Mouse (Mus musculus) macrophage (primary cell): Measurements from ENCODE around the gene Anxa7. TPM values are rescaled to one million over a fixed set of nuclear protein-coding genes. Genes with fewer than 3 reads are reported as not detected.

ENCODE experiments used
- H3K27ac ChIP-seq: fragments of 350-480 bp; formaldehyde crosslinking; 2 replicates; pipeline ENCODE4 v1.9.0; 2021
- H3K36me3 ChIP-seq: fragments of 350-480 bp; formaldehyde crosslinking; 2 replicates; pipeline ENCODE4 v1.9.0; 2021; ENCODE audit errors: inconsistent target
- H3K4me3 ChIP-seq: fragments of 350-480 bp; formaldehyde crosslinking; 2 replicates; pipeline ENCODE4 v1.9.0; 2021; ENCODE audit errors: inconsistent target
- H3K79me2 ChIP-seq: fragments of 350-480 bp; formaldehyde crosslinking; 2 replicates; pipeline ENCODE4 v1.9.0; 2021; ENCODE audit errors: inconsistent target
- WGBS: methylation state at CpG from one replicate; pipeline ENCODE4 v1.1.7; 2026; ENCODE audit warnings: inconsistent platforms; ENCODE audit not compliant: missing documents; 5-methylcytosine and 5-hydroxymethylcytosine counted together
- polyA plus RNA-seq: library from polyadenylated mRNA; stranded (reverse); fragments of 250-400 nt; gene quantifications from 3 replicates; pipeline ENCODE4 v1.2.4, GENCODE M21; 2018; ENCODE audit warnings: inconsistent platforms
- total RNA-seq, 78 experiments: library from RNA; depleted of rRNA; stranded (reverse); fragments of 250-400 nt; gene quantifications; 1 replicate in 9 of 78; 2 replicates in 24 of 78; 3 replicates in 43 of 78; 4 replicates in 2 of 78; pipeline ENCODE4 v1.2.4; 2018; ENCODE audit warnings: inconsistent platforms in 56 of 78

Gene Anxa7
- total RNA-seq (2018; cell fraction: chromatin; rRNA removed): 1,000 to 10,000 TPM in 1 of 26 experiments, 100 to 1,000 TPM in 25; 128 to 1,099 (median 230) TPM
- total RNA-seq (2018; cell fraction: cytosol; rRNA removed): 100 to 1,000 TPM in 13 of 26 experiments, 10 to 100 TPM in 13; 71.9 to 175 (median 100) TPM
- 100 to 1,000 TPM in 24 of 26 experiments, 10 to 100 TPM in 2; 84.3 to 815 (median 141) TPM for total RNA-seq (2018; cell fraction: nucleus; rRNA removed)
- 105 to 128 TPM (median 106 TPM) in 3 replicates for polyA plus RNA-seq

DNA sequence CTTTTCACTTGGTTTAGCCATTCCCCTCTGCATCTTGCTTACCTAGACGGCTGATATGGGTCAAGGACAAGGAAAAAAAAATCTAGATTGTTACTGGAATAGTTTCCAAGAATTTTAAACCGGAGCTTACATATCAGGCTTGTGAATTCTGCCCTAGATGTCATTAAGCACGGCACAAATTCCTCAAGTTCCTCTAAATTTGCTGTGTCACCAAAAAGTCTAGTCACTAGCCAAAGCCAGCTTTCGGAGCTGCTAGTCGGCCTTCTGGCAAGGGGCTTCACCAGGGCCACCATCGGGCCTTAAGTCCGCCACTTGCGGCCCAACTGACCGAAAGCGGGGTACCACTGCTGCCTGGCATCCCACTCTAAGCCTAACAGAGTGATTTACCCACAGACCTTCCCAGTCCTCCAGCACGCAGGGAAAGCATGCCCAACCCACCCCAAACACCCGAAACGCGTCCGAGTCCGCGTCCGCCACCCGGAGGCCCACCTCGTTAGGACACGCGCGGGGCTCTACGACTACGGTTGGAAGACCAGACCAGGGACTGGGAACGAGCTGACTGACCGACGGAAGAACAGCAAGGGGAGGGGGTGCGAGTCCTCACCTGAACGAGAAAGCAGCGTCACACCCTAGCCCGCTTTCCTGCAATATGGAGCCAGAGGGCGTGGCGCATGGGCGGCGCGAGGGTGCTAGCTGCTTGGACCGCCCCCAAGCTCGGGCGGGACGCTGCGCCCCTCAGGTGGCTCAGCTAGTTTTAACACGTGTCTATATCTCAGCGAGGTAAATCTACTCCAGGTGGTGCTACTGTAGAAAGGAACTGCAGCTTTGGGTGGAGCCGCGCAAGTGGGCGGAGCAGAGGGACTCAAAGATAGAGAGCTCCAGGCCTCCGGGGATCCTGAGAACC, at the start of gene Anxa7:
Gene Anxa7, minus strand, starts transcription at position 843 of the 904 bp plus-strand sequence.
- Histone ChIP-seq H3K36me3 (no peaks in the 10 kb centered on the region), H3K79me2 (peaks cover 49% of the 10 kb centered on the region), H3K4me3 (peak within 1 kb of the TSS; percentile 88), H3K27ac (peak within 1 kb of the TSS; percentile 82)
- under 1% methylated on average over 45 of the region's 48 CpGs for WGBS

DNA sequence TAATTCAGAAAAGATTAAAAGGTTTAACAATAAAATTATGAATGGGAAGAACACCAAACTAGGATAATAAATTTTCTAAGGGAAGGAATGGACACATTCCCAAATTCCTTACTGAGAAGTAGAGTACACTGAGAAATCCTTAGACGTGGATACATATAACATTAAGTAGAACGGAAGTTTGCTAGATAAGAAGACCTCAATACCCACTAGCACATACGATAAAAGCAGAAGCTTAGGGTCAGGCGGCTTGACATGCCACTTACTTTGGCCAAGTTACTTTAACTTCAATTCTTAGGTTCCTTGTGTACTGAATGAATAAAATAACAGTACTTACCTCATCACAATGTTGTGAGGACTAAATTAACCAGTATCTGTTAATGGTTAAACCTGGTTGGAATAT, 49.7 kb upstream of the Anxa7 start:
- H3K4me3 ChIP-seq: no peak overlapping the region
- 92% methylated on average over 4 of the region's 4 CpGs for WGBS
- no peak overlapping the region for H3K27ac ChIP-seq
- peaks cover 12% of the 10 kb centered on the region; the same call in 1 of the 2 replicates for H3K36me3 ChIP-seq
- peaks cover 26% of the 10 kb centered on the region for H3K79me2 ChIP-seq

GRCm38 (mm10) chr14:20520179-20520578, 40.2 kb upstream of the Anxa7 start:
- WGBS: 100% methylated on average over 2 of the region's 2 CpGs
- Histone ChIP-seq H3K4me3 (no peak overlapping the region), H3K79me2 (no peaks in the 10 kb centered on the region), H3K27ac (no peak overlapping the region), H3K36me3 (peaks cover 41% of the 10 kb centered on the region)

DNA sequence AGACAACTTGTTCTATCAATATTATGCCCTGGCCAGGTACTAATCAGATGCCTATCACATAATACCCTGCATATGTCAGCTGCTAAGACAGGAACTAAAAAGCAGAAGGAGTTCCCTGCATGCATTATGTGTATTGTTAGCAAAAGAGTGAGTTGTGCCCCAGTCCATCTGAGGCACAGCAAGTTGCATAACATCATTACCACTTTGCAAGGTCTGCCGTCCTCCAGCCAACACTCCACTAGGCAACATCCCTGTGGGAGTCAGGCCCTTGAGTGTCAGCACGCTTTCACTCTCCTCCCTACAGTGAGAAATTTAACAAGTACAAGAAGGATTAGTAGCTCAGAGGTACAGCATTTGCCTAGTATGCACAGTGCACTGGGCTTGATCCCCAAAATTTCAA, 28.5 kb upstream of the Anxa7 start:
- H3K79me2 ChIP-seq: no peaks in the 10 kb centered on the region
- 51% methylated on average over 2 of the region's 2 CpGs for WGBS
- H3K27ac ChIP-seq: peak overlapping the region; percentile 12
- no peak overlapping the region for H3K4me3 ChIP-seq
- H3K36me3 ChIP-seq: no peaks in the 10 kb centered on the region

DNA sequence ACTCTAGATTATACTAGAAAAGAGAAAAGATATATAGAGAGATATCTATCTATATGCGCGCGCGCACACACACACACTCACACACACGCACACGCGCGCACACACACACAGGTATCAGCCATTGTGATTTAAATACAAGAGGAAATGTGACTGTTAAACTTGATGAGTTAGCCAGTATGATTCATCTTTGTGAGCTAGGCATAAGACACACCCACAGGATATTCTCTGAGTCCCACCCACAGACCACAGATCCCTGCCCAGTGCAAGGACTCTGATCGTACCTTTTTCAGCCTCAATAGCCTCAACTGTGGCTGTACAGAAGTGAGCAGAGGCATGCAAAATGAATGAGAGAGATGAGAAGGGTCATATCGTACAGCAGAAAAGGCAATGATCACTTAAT, 23.0 kb upstream of the Anxa7 start:
- peaks cover 18% of the 10 kb centered on the region for H3K36me3 ChIP-seq
- H3K79me2 ChIP-seq: no peaks in the 10 kb centered on the region
- no peak overlapping the region for H3K4me3 ChIP-seq
- no peak overlapping the region for H3K27ac ChIP-seq
- 86% methylated on average over 10 of the region's 10 CpGs for WGBS

DNA sequence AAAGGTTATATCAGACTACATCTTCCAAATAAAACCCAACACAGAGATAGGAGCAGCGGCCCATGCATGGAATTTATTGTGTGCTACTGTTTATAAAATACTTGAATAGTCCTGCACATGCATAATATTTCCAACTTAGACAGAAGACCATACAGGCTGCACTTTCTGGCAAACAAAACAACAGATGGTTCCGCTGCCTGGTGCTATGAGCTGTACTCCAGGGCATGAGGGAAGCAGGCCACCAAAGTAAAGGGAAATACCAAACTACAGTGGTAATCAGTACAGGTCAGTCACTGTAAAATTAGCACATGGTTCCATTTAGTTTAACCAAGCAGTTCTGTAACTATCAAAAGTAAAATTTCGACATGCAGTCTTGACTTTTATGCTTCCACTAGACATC, 20.0 kb upstream of the Anxa7 start:
- WGBS: 91% methylated on average over 3 of the region's 3 CpGs
- Histone ChIP-seq H3K79me2 (no peaks in the 10 kb centered on the region), H3K36me3 (peaks cover 18% of the 10 kb centered on the region), H3K27ac (no peak overlapping the region), H3K4me3 (no peak overlapping the region)

DNA sequence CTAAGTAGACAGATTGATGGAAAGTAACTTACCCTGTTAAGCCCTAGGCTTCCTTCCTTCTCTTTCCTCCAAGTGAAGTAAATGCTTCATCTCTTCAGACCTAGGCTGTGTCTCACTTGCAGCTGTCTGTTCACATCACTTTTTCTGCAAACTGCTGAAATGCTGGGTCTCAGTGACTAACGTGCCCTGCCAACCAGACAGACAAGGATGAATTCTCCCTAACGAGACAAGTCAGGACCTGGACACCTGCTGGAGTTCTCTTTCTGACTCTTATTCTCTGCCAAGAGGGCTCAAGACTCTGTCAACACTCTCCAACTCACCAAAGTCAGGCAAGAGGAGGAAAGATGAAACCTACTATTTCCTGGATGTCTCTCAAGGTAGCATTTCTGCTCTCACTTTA, 16.7 kb upstream of the Anxa7 start, which contains the start of gene Mss51:
Gene Mss51, minus strand, starts transcription at position 299 of the 400 bp plus-strand sequence.
- 84% methylated on average over 2 of the region's 2 CpGs for WGBS
- Histone ChIP-seq H3K36me3 (peaks cover 15% of the 10 kb centered on the region), H3K27ac (no peak within 1 kb of the TSS), H3K79me2 (no peaks in the 10 kb centered on the region), H3K4me3 (no peak within 1 kb of the TSS)

GRCm38 (mm10) chr14:20486031-20486430, 6.1 kb upstream of the Anxa7 start:
- no peak overlapping the region for H3K27ac ChIP-seq
- no peaks in the 10 kb centered on the region for H3K36me3 ChIP-seq
- no peak overlapping the region for H3K4me3 ChIP-seq
- WGBS: 93% methylated on average over 5 of the region's 5 CpGs
- no peaks in the 10 kb centered on the region for H3K79me2 ChIP-seq

DNA sequence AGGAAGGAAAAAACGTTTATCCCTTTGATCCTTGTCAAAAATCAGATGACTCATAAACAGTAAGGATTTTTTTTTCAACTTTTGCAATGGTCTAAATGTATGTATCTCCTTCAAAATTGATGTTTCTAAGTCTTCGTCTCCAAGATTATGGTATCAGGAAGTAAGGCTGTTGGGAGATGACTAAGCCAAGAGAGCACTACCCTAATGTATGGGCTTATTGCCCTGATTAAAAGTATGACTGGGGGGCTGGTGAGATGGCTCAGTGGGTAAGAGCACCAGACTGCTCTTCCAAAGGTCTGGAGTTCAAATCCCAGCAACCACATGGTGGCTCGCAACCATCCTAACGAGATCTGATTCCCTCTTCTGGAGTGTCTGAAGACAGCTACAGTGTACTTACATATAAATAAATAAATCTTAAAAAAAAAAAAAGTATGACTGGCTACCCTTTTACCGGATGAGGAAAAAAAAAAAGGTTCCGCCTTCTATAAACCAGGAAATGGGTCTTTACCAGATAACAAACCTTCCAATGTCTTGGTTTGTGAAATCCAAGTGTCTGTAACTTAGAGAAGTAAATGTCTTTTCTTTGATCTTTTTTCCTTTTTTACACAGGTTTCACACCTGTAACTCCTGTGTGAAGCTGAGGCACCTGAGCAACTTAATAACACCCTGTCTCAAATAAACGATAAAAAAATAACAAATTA, 2.3 kb upstream of the Anxa7 start:
- 69% methylated on average over 5 of the region's 7 CpGs for WGBS
- Histone ChIP-seq H3K27ac (no peak overlapping the region), H3K4me3 (no peak overlapping the region), H3K36me3 (no peaks in the 10 kb centered on the region), H3K79me2 (peaks cover 25% of the 10 kb centered on the region)

DNA sequence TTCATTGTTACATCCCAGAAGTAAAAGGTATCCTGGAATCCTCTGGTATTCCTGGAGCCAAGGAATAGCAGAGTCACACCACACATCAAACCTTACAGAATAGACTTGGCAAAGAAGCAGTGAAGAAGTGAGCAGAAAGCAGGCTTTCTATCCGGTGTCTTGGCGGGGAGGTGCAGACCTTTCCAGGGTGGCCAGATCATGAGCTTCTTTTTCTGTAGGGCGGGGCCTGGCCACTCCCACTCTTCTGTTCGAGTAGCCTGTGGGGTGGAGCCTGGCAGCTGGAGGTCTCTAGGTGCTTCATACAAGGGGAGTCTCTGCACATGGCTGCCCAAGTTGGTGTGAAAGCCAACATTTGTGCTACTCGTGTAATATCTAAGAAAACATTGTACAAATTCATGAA, 1.3 kb upstream of the Anxa7 start:
- WGBS: 49% methylated on average over 5 of the region's 5 CpGs
- Histone ChIP-seq H3K27ac (no peak overlapping the region), H3K4me3 (no peak overlapping the region), H3K36me3 (no peaks in the 10 kb centered on the region), H3K79me2 (peaks cover 35% of the 10 kb centered on the region)

- peak overlapping the region; percentile 88 for H3K4me3 ChIP-seq
- peak overlapping the region; percentile 82; the same call in 1 of the 2 replicates for H3K27ac ChIP-seq
- peaks cover 45% of the 10 kb centered on the region for H3K79me2 ChIP-seq
- 91% methylated on average over 1 of the region's 1 CpGs for WGBS
- H3K36me3 ChIP-seq: no peaks in the 10 kb centered on the region
Observed at GRCm38 (mm10) chr14:20480195-20480579, 254 bp upstream of the Anxa7 start.

- Histone ChIP-seq H3K79me2 (peaks cover 56% of the 10 kb centered on the region), H3K36me3 (no peaks in the 10 kb centered on the region), H3K27ac (peak overlapping the region; percentile 82), H3K4me3 (peak overlapping the region; percentile 88)
- 0% methylated on average over 7 of the region's 7 CpGs for WGBS
Observed at GRCm38 (mm10) chr14:20478801-20479200, 1.1 kb downstream of the Anxa7 start.

DNA sequence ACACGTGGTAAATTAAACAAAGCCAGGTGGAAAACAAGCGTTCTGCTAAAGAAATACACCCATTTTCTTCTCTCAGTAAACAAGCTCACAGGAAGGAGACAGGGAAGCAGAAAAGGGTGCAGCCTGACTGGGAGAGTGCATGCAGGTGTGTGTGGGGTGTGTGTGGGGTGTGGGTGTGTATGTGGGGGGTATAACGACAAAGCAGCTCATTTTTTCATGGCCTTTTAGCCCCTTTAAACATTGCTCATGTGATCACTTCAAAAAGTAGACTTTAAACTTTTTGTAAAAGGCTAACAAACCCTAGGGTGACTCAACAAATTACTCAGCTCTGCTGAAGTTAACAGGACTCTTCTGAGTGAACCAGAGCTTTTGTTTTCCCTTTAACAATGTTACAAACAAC, 1.5 kb downstream of the Anxa7 start:
- H3K4me3 ChIP-seq: peak overlapping the region; percentile 88
- 4% methylated on average over 3 of the region's 3 CpGs for WGBS

DNA sequence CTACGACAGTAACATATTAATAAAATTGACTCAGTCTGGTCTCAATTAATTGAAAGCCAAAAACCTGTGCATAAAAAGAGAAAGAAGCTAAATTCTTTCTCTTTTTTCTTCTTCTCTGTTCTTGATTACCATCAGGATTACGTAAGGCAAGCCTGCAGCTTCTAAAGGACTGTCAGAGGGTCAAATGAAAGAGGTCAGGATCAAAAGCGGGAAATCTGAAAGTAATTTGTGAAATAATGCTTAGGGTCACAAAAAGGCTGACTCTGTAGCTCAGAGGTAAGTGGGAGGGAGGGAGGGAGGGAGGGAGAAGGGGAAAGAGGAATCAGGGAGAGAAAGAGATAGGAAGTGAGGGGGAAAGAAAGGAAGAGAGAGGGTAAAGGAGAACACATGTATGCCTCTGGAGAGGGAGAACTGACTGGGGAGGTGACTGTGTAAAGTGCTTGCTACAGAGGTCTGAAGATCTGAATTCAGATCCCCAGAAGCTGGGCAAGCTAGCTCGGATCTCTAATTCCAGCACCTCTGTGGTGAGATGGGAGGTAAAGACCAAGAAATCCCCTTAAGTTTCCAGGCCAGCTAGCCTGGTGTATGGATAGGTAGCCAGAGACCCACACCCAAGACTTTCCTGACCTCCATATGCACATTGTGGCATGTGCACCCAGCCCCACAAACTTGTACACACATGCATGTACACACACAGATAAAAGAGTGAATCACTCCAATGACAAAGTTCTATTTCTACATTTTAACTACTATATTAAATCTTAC, 2.5 kb downstream of the Anxa7 start:
- 53% methylated on average over 3 of the region's 4 CpGs for WGBS
- peaks cover 70% of the 10 kb centered on the region for H3K79me2 ChIP-seq
- no peak overlapping the region for H3K4me3 ChIP-seq
- no peak overlapping the region for H3K27ac ChIP-seq
- H3K36me3 ChIP-seq: no peaks in the 10 kb centered on the region

More for the DNA sequence above, 1.5 kb downstream of the Anxa7 start:
- Histone ChIP-seq H3K36me3 (no peaks in the 10 kb centered on the region), H3K27ac (peak overlapping the region; percentile 82), H3K79me2 (peaks cover 61% of the 10 kb centered on the region)
